Mouse (Mus musculus) MEL (cell line): ENCODE data around the gene Smndc1. TPM values are rescaled to one million over a fixed set of nuclear protein-coding genes. Genes with fewer than 3 reads are reported as not detected.

ENCODE experiments used
- DNase-seq: peaks from one replicate; pipeline ENCODE4 v3.0.0; 2011; ENCODE audit warnings: low read depth, low spot score
- H3K27ac ChIP-seq: 2 replicates; pipeline ENCODE4 v1.5.1; 2012; ENCODE audit warnings: low read depth, mild to moderate bottlenecking, control low read depth, low read length, moderate library complexity; ENCODE audit not compliant: control insufficient read depth
- H3K27me3 ChIP-seq, 2 experiments: fragments of 150-350 bp in 1 of 2; sonication (generic) in 1 of 2; 2 replicates each; pipeline ENCODE4 v1.6.1; 2012; ENCODE audit warnings: low read length in 2 of 2, mild to moderate bottlenecking in 2 of 2, improper control_type of control experiment in 1 of 2, moderate library complexity in 1 of 2; ENCODE audit not compliant: insufficient read depth in 2 of 2, control insufficient read depth in 1 of 2
- H3K36me3 ChIP-seq, 2 experiments: 2 replicates each; pipeline ENCODE4 v1.6.1; 2012 to 2014; ENCODE audit warnings: low read length in 2 of 2, improper control_type of control experiment in 1 of 2, inconsistent platforms in 1 of 2, mild to moderate bottlenecking in 1 of 2; ENCODE audit not compliant: insufficient read depth in 2 of 2, control insufficient read depth in 1 of 2
- H3K4me1 ChIP-seq, 2 experiments: fragments of 150-350 bp in 1 of 2; sonication (generic) in 1 of 2; 2 replicates each; pipeline ENCODE4 v1.6.1; 2012; ENCODE audit warnings: low read length in 2 of 2, improper control_type of control experiment in 1 of 2, mild to moderate bottlenecking in 1 of 2; ENCODE audit not compliant: insufficient read depth in 2 of 2, control insufficient read depth in 1 of 2
- H3K4me3 ChIP-seq, 2 experiments: fragments of 150-350 bp in 1 of 2; sonication (generic) in 1 of 2; 2 replicates each; pipeline ENCODE4 v1.5.1; 2012; ENCODE audit warnings: low read depth in 2 of 2, low read length in 2 of 2, mild to moderate bottlenecking in 2 of 2, moderate library complexity in 2 of 2, control low read depth in 1 of 2, improper control_type of control experiment in 1 of 2; ENCODE audit not compliant: control insufficient read depth in 1 of 2, insufficient read depth in 1 of 2
- H3K79me2 ChIP-seq: 2 replicates; pipeline ENCODE4 v1.6.1; 2012; ENCODE audit warnings: mild to moderate bottlenecking, low read length, moderate library complexity; ENCODE audit not compliant: control insufficient read depth, poor library complexity, insufficient read depth
- H3K9ac ChIP-seq: 2 replicates; pipeline ENCODE4 v1.6.1; 2012; ENCODE audit warnings: low read depth, mild to moderate bottlenecking, control low read depth, low read length, moderate library complexity; ENCODE audit not compliant: control insufficient read depth, poor library complexity, severe bottlenecking
- H3K9me3 ChIP-seq: fragments of 150-350 bp; sonication (generic); replicated peaks from 2 replicates; pipeline ENCODE4 v1.6.1; 2012; ENCODE audit warnings: mild to moderate bottlenecking, low read length, improper control_type of control experiment, moderate library complexity; ENCODE audit not compliant: insufficient read depth
- CHD1 ChIP-seq: IDR thresholded peaks from 2 replicates; pipeline ENCODE4 v1.6.1; 2012; ENCODE audit warnings: low read depth, mild to moderate bottlenecking, inconsistent platforms, low read length, improper control_type of control experiment
- CTCF ChIP-seq, 3 experiments: IDR thresholded peaks in 2 of 3; conservative IDR thresholded peaks in 1 of 3; 2 replicates each; pipeline ENCODE4 v1.5.1; 2011 to 2012; ENCODE audit warnings: low read length in 3 of 3, low read depth in 2 of 3, mild to moderate bottlenecking in 2 of 3, improper control_type of control experiment in 1 of 3, inconsistent platforms in 1 of 3, mixed read lengths in 1 of 3, moderate library complexity in 1 of 3; ENCODE audit not compliant: control insufficient read depth in 1 of 3, insufficient read depth in 1 of 3, poor library complexity in 1 of 3, severe bottlenecking in 1 of 3
- EP300 ChIP-seq, 2 experiments: IDR thresholded peaks; 2 replicates each; pipeline ENCODE4 v1.6.1; 2011; ENCODE audit warnings: improper control_type of control experiment in 2 of 2, low read length in 2 of 2, low read depth in 1 of 2, mild to moderate bottlenecking in 1 of 2
- JUND ChIP-seq: IDR thresholded peaks from 2 replicates; pipeline ENCODE4 v1.6.1; 2011; ENCODE audit warnings: low read depth, mild to moderate bottlenecking, improper control_type of control experiment, low read length
- MAFK ChIP-seq: IDR thresholded peaks from 2 replicates; pipeline ENCODE4 v1.6.1; 2011; ENCODE audit warnings: low read depth, mild to moderate bottlenecking, low read length, improper control_type of control experiment, borderline replicate concordance
- MAX ChIP-seq: IDR thresholded peaks from 2 replicates; pipeline ENCODE4 v1.6.1; 2011; ENCODE audit warnings: low read length, improper control_type of control experiment
- MEF2A ChIP-seq: IDR thresholded peaks from 2 replicates; pipeline ENCODE4 v1.6.1; 2014; ENCODE audit warnings: low read depth, mild to moderate bottlenecking, inconsistent platforms, low read length, improper control_type of control experiment; ENCODE audit not compliant: poor library complexity, insufficient replicate concordance, severe bottlenecking; ENCODE audit errors: extremely low read depth
- MXI1 ChIP-seq: IDR thresholded peaks from 2 replicates; pipeline ENCODE4 v1.6.1; 2011; ENCODE audit warnings: mild to moderate bottlenecking, low read depth, low read length, improper control_type of control experiment
- NRF1 ChIP-seq: IDR thresholded peaks from 2 replicates; pipeline ENCODE4 v1.6.1; 2014; ENCODE audit warnings: low read depth, mild to moderate bottlenecking, inconsistent platforms, low read length, improper control_type of control experiment, moderate library complexity; ENCODE audit not compliant: poor library complexity, insufficient read depth, severe bottlenecking
- POLR2A ChIP-seq, 2 experiments: IDR thresholded peaks; 2 replicates each; pipeline ENCODE4 v1.6.1; 2011 to 2012; ENCODE audit warnings: low read length in 2 of 2, mild to moderate bottlenecking in 2 of 2, control low read depth in 1 of 2, improper control_type of control experiment in 1 of 2, low read depth in 1 of 2, moderate library complexity in 1 of 2; ENCODE audit not compliant: control insufficient read depth in 1 of 2, insufficient read depth in 1 of 2, poor library complexity in 1 of 2
- POLR2AphosphoS2 ChIP-seq: IDR thresholded peaks from 2 replicates; pipeline ENCODE4 v1.6.1; 2011; ENCODE audit warnings: low read length, improper control_type of control experiment
- POLR2AphosphoS5 ChIP-seq: IDR thresholded peaks from 2 replicates; pipeline ENCODE4 v1.6.1; 2012; ENCODE audit warnings: low read depth, borderline replicate concordance, mild to moderate bottlenecking, inconsistent platforms, low read length, moderate library complexity, mixed read lengths
- SMC3 ChIP-seq: IDR thresholded peaks from 2 replicates; pipeline ENCODE4 v1.6.1; 2011; ENCODE audit warnings: low read depth, low read length, improper control_type of control experiment
- TAL1 ChIP-seq: IDR thresholded peaks from 2 replicates; pipeline ENCODE4 v1.6.1; 2012; ENCODE audit warnings: mild to moderate bottlenecking, inconsistent platforms, low read length, moderate library complexity, mixed read lengths
- TBP ChIP-seq: IDR thresholded peaks from 2 replicates; pipeline ENCODE4 v1.8.0; 2011; ENCODE audit warnings: low read depth, low read length, improper control_type of control experiment
- UBTF ChIP-seq: IDR thresholded peaks from 2 replicates; pipeline ENCODE4 v1.6.1; 2012; ENCODE audit warnings: low read depth, mild to moderate bottlenecking, inconsistent platforms, low read length, improper control_type of control experiment, moderate library complexity, borderline replicate concordance; ENCODE audit not compliant: insufficient read depth
- USF2 ChIP-seq, 2 experiments: IDR thresholded peaks; 2 replicates each; pipeline ENCODE4 v1.6.1; 2011 to 2012; ENCODE audit warnings: improper control_type of control experiment in 2 of 2, low read length in 2 of 2, borderline replicate concordance in 1 of 2, inconsistent platforms in 1 of 2, low read depth in 1 of 2, mild to moderate bottlenecking in 1 of 2; ENCODE audit not compliant: insufficient read depth in 1 of 2
- ZC3H11A ChIP-seq: IDR thresholded peaks from 2 replicates; pipeline ENCODE4 v1.6.1; 2012; ENCODE audit warnings: low read depth, mild to moderate bottlenecking, inconsistent platforms, low read length, improper control_type of control experiment
- ZKSCAN1 ChIP-seq: IDR thresholded peaks from 2 replicates; pipeline ENCODE4 v1.6.1; 2012; ENCODE audit warnings: low read depth, mild to moderate bottlenecking, inconsistent platforms, low read length, improper control_type of control experiment, moderate library complexity
- ZMIZ1 ChIP-seq: IDR thresholded peaks from 2 replicates; pipeline ENCODE4 v1.6.1; 2012; ENCODE audit warnings: low read depth, mild to moderate bottlenecking, inconsistent platforms, low read length, improper control_type of control experiment, moderate library complexity
- ZNF384 ChIP-seq: IDR thresholded peaks from 2 replicates; pipeline ENCODE4 v1.6.1; 2012; ENCODE audit warnings: low read depth, mild to moderate bottlenecking, inconsistent platforms, low read length, improper control_type of control experiment
- polyA plus RNA-seq, 2 experiments: library from polyadenylated mRNA; stranded (reverse) in 1 of 2; unstranded in 1 of 2; fragments of >175 nt in 1 of 2; fragments of >200 nt in 1 of 2; gene quantifications; 2 replicates each; pipeline versions ENCODE4 v1.2.1 to v1.2.4; 2012; ENCODE audit warnings: low replicate concordance in 2 of 2, low read depth in 1 of 2; ENCODE audit not compliant: insufficient read length in 2 of 2, insufficient read depth in 1 of 2, missing spikeins in 1 of 2
- total RNA-seq: library from RNA; depleted of rRNA; stranded (reverse); fragments of 300-350 nt; gene quantifications from 2 replicates; pipeline ENCODE4 v1.2.3, GENCODE M21; 2012

Smndc1 gene
- total and polyA plus RNA-seq, 3 experiments = 27.5 to 166 (median 114) TPM

- peak overlapping the region; percentile 74 for H3K27ac ChIP-seq
- no peak for DNase-seq
- H3K4me1 ChIP-seq = peaks cover 5 to 25% of the 10 kb centered on the region in 2 experiments
- H3K79me2 ChIP-seq = peaks cover 41% of the 10 kb centered on the region
- no peaks in the 10 kb centered on the region for H3K9me3 ChIP-seq
- H3K27me3 ChIP-seq = no peaks in the 10 kb centered on the region
- peak overlapping the region; percentile 93 to 97 for H3K4me3 ChIP-seq
- TF ChIP-seq ZNF384 = peak; percentile 60; the same call in 1 of the 2 replicates
- no peak for TF ChIP-seq MXI1
- no peak for TF ChIP-seq MAFK
- no peak for TF ChIP-seq NRF1
- TF ChIP-seq JUND = no peak
- no peak for TF ChIP-seq SMC3
- TF ChIP-seq ZKSCAN1 = no peak
- TF ChIP-seq TBP = no peak
- no peak for TF ChIP-seq UBTF
- no peak for TF ChIP-seq MEF2A
- no peak for TF ChIP-seq ZC3H11A
- peak; percentile 11; the same call in 1 of the 2 replicates for TF ChIP-seq CHD1
- no peak for TF ChIP-seq MAX
- TF ChIP-seq TAL1 = no peak
- no peak for TF ChIP-seq POLR2A (IDR thresholded peaks at IDR 0.05; ENCODE audit: control insufficient read depth in 1 of 2, insufficient read depth in 1 of 2, low read depth in 1 of 2, low read length in 2 of 2, poor library complexity in 1 of 2)
- TF ChIP-seq, all 39 proteins: peak for 2
- H3K9ac ChIP-seq = peak overlapping the region; percentile 99
- peaks cover 44 to 49% of the 10 kb centered on the region in 2 experiments for H3K36me3 ChIP-seq
Observed at GRCm38 (mm10) chr19:53389417-53389816, 961 bp downstream of the Smndc1 start.

- Histone ChIP-seq H3K36me3 (peaks cover 26 to 79% of the 10 kb centered on the region in 2 experiments), H3K4me3 (no peak overlapping the region)
Observed at GRCm38 (mm10) chr19:53383336-53383735, 7.0 kb downstream of the Smndc1 start.

GRCm38 (mm10) chr19:53378421-53378820, 12.0 kb downstream of the Smndc1 start:
- Histone ChIP-seq H3K36me3 (peaks cover 0 to 34% of the 10 kb centered on the region in 2 experiments; a peak in 3 of 4 replicates), H3K4me3 (no peak overlapping the region), H3K9ac (no peak overlapping the region), H3K27me3 (no peaks in the 10 kb centered on the region), H3K4me1 (no peaks in the 10 kb centered on the region), H3K79me2 (no peaks in the 10 kb centered on the region; the same call in 1 of the 2 replicates), H3K9me3 (no peaks in the 10 kb centered on the region), H3K27ac (no peak overlapping the region)
- DNase-seq = no peak
- TF ChIP-seq EP300 (IDR thresholded peaks at IDR 0.05; ENCODE audit: low read depth in 1 of 2, low read length in 2 of 2) (no peak), ZKSCAN1 (no peak), NRF1 (no peak), USF2 (IDR thresholded peaks at IDR 0.05; ENCODE audit: borderline replicate concordance in 1 of 2, insufficient read depth in 1 of 2, low read depth in 1 of 2, low read length in 2 of 2) (no peak), POLR2AphosphoS5 (0 out of 2 replicates have a peak, but pooled peaks have one; percentile 14), ZMIZ1 (0 out of 2 replicates have a peak, but pooled peaks have one; percentile 26), POLR2A (IDR thresholded peaks at IDR 0.05; ENCODE audit: control insufficient read depth in 1 of 2, insufficient read depth in 1 of 2, low read depth in 1 of 2, low read length in 2 of 2, poor library complexity in 1 of 2) (0 out of 4 replicates have a peak, but pooled peaks of 1 of the 2 experiments have one; percentile 34), CTCF (IDR thresholded peaks at IDR 0.05 in 2 of 3, conservative IDR thresholded peaks at IDR 0.05 in 1 of 3; ENCODE audit: control insufficient read depth in 1 of 3, insufficient read depth in 1 of 3, low read depth in 2 of 3, low read length in 3 of 3, poor library complexity in 1 of 3, severe bottlenecking in 1 of 3) (no peak)

More at GRCm38 (mm10) chr19:53383336-53383735, 7.0 kb downstream of the Smndc1 start:
- H3K79me2 ChIP-seq = peaks cover 17% of the 10 kb centered on the region
- no peak for DNase-seq
- H3K27ac ChIP-seq = no peak overlapping the region
- peaks cover 0 to 2% of the 10 kb centered on the region in 2 experiments; a peak in 1 of 4 replicates for H3K4me1 ChIP-seq
- no peak overlapping the region for H3K9ac ChIP-seq
- H3K27me3 ChIP-seq = no peaks in the 10 kb centered on the region
- H3K9me3 ChIP-seq = no peaks in the 10 kb centered on the region
- 0 out of 2 replicates have a peak, but pooled peaks have one; percentile 39 for TF ChIP-seq POLR2AphosphoS2
- TF ChIP-seq MAX = no peak
